In genomic region chr19:55992727-55993066, GRCm38 (mm10) we compare ENCODE assay signal across 31 mouse cellular contexts.
DNase-seq lines count a peak whose midpoint lies in the region; ATAC-seq and TF ChIP-seq lines count a peak whose summit lies in the region.
"Had no signal": no experiment of that assay in that cellular context is flagged by ENCODE, and none has a peak within 500 bp of the region (broad histone marks: within the 10 kb centered on the region; RNA-seq: fewer than 3 reads in every experiment).

No protein-coding gene starts in this region.

- peak overlapping the region; percentile 54 for H3K27ac ChIP-seq in embryonic fibroblast, embryonic 13.5 days (ENCODE audit: insufficient read depth, low read length)
- no peak overlapping the region for H3K27ac ChIP-seq in kidney, embryonic 16.5 days (ENCODE audit: low read length)
- H3K27ac ChIP-seq: embryonic facial prominence, embryonic 10.5 days; embryonic facial prominence, embryonic 15.5 days; forebrain, embryonic 15.5 days; hindbrain, embryonic 10.5 days; hindbrain, embryonic 15.5 days; layer of hippocampus, adult 2 months; liver, embryonic 12.5 days; midbrain, embryonic 12.5 days; stomach, postnatal 0 days had no signal

- H3K9me3 ChIP-seq in kidney, embryonic 16.5 days (ENCODE audit: low read length), result no peaks in the 10 kb centered on the region
- H3K9me3 ChIP-seq: embryonic facial prominence, embryonic 10.5 days; embryonic facial prominence, embryonic 15.5 days; forebrain, embryonic 15.5 days; hindbrain, embryonic 10.5 days; hindbrain, embryonic 15.5 days; liver, embryonic 12.5 days; midbrain, embryonic 12.5 days had no signal

- no peak for TF ChIP-seq CTCF in embryonic fibroblast, embryonic 13.5 days (IDR thresholded peaks at IDR 0.05; ENCODE audit: borderline replicate concordance, insufficient read depth, low read length)

- WGBS in kidney, embryonic 16.5 days, result 80% methylated on average over 5 of the region's 5 CpGs

- H3K36me3 ChIP-seq in kidney, embryonic 16.5 days (ENCODE audit: insufficient read depth, low read length), result no peaks in the 10 kb centered on the region
- H3K36me3 ChIP-seq: embryonic facial prominence, embryonic 10.5 days; embryonic facial prominence, embryonic 15.5 days; forebrain, embryonic 15.5 days; hindbrain, embryonic 10.5 days; hindbrain, embryonic 15.5 days; liver, embryonic 12.5 days; midbrain, embryonic 12.5 days had no signal

- no peaks in the 10 kb centered on the region for H3K27me3 ChIP-seq in kidney, embryonic 16.5 days (ENCODE audit: insufficient read depth, low read length)
- H3K27me3 ChIP-seq: embryonic facial prominence, embryonic 15.5 days; forebrain, embryonic 15.5 days; hindbrain, embryonic 15.5 days had no signal

- no peak for ATAC-seq in kidney, embryonic 16.5 days (ENCODE audit: low FRiP score, low TSS enrichment)
- ATAC-seq: forebrain, embryonic 15.5 days; inflammation-experienced regulatory T-cells, adult 6 months; liver, embryonic 12.5 days; liver, postnatal 0 days had no signal

- intact Hi-C loops in left cerebral cortex, postnatal 10 days (cut with DNase I), result no loop called here

- no peak for TF ChIP-seq POLR2A in embryonic fibroblast, embryonic 13.5 days (IDR thresholded peaks at IDR 0.05; ENCODE audit: low read depth, low read length)

- no peak overlapping the region for H3K9ac ChIP-seq in kidney, embryonic 16.5 days (replicated peaks; ENCODE audit: low read length)
- H3K9ac ChIP-seq: embryonic facial prominence, embryonic 15.5 days; forebrain, embryonic 15.5 days; hindbrain, embryonic 15.5 days; liver, embryonic 12.5 days; liver, postnatal 0 days; midbrain, embryonic 12.5 days had no signal

- no peak overlapping the region for H3K4me2 ChIP-seq in kidney, embryonic 16.5 days (replicated peaks; ENCODE audit: low read depth, low read length)
- H3K4me2 ChIP-seq: embryonic facial prominence, embryonic 15.5 days; forebrain, embryonic 15.5 days; hindbrain, embryonic 15.5 days; liver, embryonic 12.5 days; midbrain, embryonic 12.5 days had no signal

- H3K4me3 ChIP-seq in embryonic fibroblast, embryonic 13.5 days (ENCODE audit: insufficient read depth, low read length), result no peak overlapping the region
- no peak overlapping the region for H3K4me3 ChIP-seq in kidney, embryonic 16.5 days (ENCODE audit: low read length)
- H3K4me3 ChIP-seq: embryonic facial prominence, embryonic 15.5 days; forebrain, embryonic 15.5 days; hindbrain, embryonic 10.5 days; hindbrain, embryonic 15.5 days; layer of hippocampus, adult 2 months; liver, embryonic 12.5 days; midbrain, embryonic 12.5 days had no signal

- peaks cover 7% of the 10 kb centered on the region for H3K4me1 ChIP-seq in embryonic fibroblast, embryonic 13.5 days (ENCODE audit: control insufficient read depth, insufficient read depth, low read length)
- H3K4me1 ChIP-seq in kidney, embryonic 16.5 days (ENCODE audit: insufficient read depth, low read length), result no peaks in the 10 kb centered on the region
- H3K4me1 ChIP-seq: embryonic facial prominence, embryonic 15.5 days had no signal

- peak; percentile 52 for DNase-seq in left cerebral cortex, adult 11 months (ENCODE audit: low spot score)
- no peak for DNase-seq in left cerebral cortex, postnatal 10 days (ENCODE audit: extremely low spot score in 1 of 2, low spot score in 2 of 2)
- DNase-seq in right cerebral cortex, adult 2 months (ENCODE audit: low spot score in 2 of 2), result peak; percentile 28 to 59
- DNase-seq in right cerebral cortex, postnatal 14 days, result no peak
- no peak for DNase-seq in cerebellum, postnatal 36 days
- DNase-seq: adrenal gland, postnatal 25 days; cerebellum, adult 18-20 months; cerebellum, postnatal 10 days; gastrocnemius, postnatal 14 days; heart, postnatal 14 days; kidney, adult 11 months; kidney, postnatal 25 days; left cerebral cortex, postnatal 4 days; liver, postnatal 0 days; lung, postnatal 36 days; retina, postnatal 1 day; spleen, adult 18-20 months; thymus, adult 2 months; thymus, postnatal 36 days had no signal

Comparison
In these comparisons a context has a peak if more than half of its experiments do, and no peak if none do; other contexts are left out.
1. DNase-seq: peak in left cerebral cortex, adult 11 months (single experiment) and right cerebral cortex, adult 2 months (2 of 2); none in left cerebral cortex, postnatal 10 days (0 of 2), right cerebral cortex, postnatal 14 days (single experiment) and cerebellum, postnatal 36 days (0 of 2).